Mouse (Mus musculus): ENCODE data around the gene Gm26992. TPM values are rescaled to one million over a fixed set of nuclear protein-coding genes. Genes with fewer than 3 reads are reported as not detected.
"Not testable (repeated sequence)": the region's sequence is repeated elsewhere in the genome, so short reads cannot be mapped to it uniquely, and the experiment has no call there.

Gene Gm26992
- not detected for total RNA-seq (2021)
- long read RNA-seq, experiment 1, result 0 reads
- long read RNA-seq, experiment 2, result 0 reads

DNA sequence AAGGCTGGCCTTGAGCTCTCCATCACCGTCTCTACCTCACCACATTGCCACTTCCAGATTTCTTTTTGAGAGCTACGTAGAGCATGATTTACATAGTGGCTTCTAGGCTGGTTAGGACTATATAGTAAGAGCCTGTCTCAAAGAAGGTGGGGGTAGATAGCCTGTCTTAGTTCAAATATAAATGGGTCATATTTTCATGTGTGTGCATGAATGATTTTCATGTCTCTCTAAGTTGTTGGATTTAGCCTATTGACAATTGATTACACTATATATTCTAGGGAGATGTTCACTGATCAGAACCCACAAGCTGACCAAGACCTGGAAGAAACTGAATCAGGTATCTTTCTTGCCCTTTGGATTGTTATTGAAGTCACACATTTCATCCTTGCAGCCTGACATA lies at the start of gene Gm26992:
TSS of gene Gm26992 (plus strand) at position 301 of the 400 bp plus-strand sequence.
- DNase-seq (ENCODE audit: low spot score in 2 of 2), result no peak

DNA sequence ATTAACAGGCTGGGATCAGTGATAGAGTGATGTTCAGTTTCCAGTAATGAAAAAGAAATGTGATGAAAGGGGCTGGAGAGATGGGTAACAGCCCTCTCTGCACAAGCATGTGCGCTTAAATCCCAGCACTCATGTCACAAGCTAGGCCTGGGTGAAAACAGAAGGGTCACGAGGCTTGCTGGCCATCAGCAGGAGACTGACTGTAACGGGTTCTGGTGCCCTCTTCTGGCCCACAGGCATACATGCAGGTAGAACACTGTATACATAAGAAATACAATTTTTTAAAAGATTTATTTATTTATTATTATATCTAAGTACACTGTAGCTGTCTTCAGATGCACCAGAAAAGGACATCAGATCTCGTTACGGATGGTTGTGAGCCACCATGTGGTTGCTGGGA lies 47.6 kb upstream of the Gm26992 start:
- no peak for DNase-seq (ENCODE audit: low spot score in 2 of 2)

DNA sequence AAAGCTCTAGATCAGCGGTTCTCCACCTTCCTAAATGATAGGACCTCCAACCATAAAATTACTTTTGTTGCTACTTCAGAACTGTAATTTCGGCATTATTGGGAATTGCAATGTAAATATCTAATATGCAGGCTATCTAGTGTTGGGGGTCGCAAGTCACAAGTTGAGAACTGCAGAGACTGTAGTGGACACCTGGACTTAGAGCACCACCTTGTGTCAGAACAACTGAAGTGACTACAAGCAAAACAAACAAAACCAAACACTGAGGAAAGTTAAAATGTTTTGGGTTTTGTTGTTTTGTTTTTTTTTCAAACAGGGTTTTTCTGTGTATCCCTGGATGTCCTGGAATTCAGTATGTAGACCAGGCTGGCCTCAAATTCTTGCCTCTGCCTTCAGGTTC lies 37.3 kb upstream of the Gm26992 start:
- no peak for DNase-seq (ENCODE audit: low spot score in 2 of 2)

DNA sequence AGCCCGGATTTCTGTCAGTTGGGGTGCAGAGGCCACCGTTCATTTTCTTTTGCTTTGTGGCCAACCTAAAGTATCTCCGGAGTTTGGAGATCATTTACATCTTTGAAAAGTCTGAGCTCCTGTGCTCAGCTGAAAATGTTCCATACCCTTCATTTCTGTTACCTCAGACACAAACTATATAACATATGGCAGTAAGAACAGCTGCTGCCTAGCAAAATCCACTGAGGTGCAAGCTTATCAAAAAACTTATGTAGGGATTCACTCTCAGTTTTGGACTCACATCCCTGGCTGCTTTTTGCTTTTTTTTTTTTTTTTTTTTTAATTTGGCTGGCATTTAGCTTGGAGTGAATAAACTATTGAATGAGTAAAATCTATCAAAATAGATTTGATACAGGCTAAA lies 33.7 kb upstream of the Gm26992 start:
- DNase-seq (ENCODE audit: low spot score in 2 of 2), result no peak

GRCm38 (mm10) chrX:103393841-103394240 lies 28.0 kb upstream of the Gm26992 start:
- DNase-seq (ENCODE audit: low spot score in 2 of 2), result no peak

DNA sequence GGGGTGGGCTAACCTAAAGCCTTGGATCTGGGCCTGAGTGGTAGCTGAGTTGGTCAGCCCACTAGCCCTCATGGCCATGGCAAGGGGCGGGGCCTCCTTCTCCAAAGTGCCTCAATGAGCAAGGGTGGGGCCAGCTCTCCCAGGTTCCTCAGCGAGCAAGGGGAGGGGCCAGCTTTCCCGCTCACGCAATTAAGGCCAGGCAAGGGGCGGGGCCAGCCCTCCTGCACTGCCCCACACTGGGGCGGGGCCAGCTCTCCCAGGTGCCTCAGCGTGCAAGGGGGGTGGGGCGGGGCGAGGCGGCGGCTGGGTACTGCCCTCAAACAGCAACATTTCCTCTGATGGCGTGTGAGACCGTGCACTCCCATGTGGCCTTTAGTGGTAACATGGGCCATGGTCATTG lies 16.8 kb upstream of the Gm26992 start:
- DNase-seq (ENCODE audit: low spot score in 2 of 2), result no peak

- DNase-seq (ENCODE audit: low spot score in 2 of 2), result no peak
These were observed 7.6 kb upstream of the Gm26992 start, which contains the start of gene Tsx for GRCm38 (mm10) chrX:103414167-103414566. TSS of gene Tsx (plus strand) at chrX:103414467.

- DNase-seq (ENCODE audit: low spot score in 2 of 2), result no peak
These were observed 5.9 kb downstream of the Gm26992 start for GRCm38 (mm10) chrX:103427677-103428076.

GRCm38 (mm10) chrX:103432293-103432692 lies 10.5 kb downstream of the Gm26992 start:
- no peak for DNase-seq (ENCODE audit: low spot score in 2 of 2)

GRCm38 (mm10) chrX:103438023-103438422 lies 16.2 kb downstream of the Gm26992 start:
- no peak for DNase-seq (ENCODE audit: low spot score in 2 of 2)

DNA sequence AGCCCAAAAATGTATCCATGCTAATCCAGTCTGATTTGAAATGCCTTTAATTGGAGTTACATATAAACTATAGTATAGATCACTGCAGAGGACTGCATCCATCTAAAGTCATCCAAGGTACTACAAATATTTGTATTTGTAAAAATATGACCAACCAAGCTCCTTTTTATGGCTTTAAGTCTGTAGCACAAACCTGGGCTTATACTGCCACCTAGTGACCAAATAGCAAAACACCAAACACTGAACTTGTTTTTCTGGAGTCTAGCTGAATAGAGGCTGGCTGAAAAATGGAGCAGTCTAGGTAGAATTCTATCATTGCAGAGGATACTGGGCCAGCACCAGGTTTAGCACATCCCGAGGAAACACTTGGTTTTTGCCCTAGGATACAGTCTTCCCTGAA lies 19.0 kb downstream of the Gm26992 start:
- no peak for DNase-seq (ENCODE audit: low spot score in 2 of 2)

GRCm38 (mm10) chrX:103443755-103444154 lies 21.9 kb downstream of the Gm26992 start:
- no peak for DNase-seq (ENCODE audit: low spot score in 2 of 2)

DNA sequence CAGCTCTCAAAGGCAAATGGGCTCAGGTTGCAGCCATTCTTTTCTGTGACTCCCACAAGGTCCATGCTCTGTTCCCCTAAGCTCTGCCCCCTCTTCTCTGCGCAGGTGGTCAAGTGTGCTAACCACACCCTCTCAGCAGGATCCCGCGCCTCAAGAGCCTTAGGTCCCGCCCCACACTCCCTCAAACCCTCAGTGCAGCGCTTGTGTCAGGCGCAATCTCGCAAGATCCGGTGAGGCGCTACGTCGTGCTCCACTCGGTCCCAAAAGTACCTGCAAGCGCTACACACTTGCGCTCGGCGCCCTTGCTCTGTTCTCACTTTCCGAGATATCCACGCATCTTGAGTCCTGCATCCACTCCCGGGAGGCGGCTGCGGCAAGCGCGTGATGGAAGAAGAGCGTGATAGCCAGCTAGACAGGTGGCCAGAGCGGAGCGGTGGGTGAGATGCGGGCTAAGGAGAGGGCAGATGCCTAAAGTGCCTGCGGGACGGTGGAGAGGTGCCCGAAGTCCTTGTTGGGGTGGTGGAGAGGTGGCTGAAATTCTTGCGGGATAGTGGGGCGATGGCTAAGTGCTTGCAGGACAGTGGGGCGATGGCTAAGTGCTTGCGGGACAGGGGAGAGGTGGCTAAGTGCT lies 25.8 kb downstream of the Gm26992 start:
- peak in 1 of 2 experiments; percentile 17 for DNase-seq (ENCODE audit: low spot score in 2 of 2)

GRCm38 (mm10) chrX:103448429-103448828 lies 26.6 kb downstream of the Gm26992 start:
- DNase-seq (ENCODE audit: low spot score in 2 of 2), result not testable (repeated sequence)

DNA sequence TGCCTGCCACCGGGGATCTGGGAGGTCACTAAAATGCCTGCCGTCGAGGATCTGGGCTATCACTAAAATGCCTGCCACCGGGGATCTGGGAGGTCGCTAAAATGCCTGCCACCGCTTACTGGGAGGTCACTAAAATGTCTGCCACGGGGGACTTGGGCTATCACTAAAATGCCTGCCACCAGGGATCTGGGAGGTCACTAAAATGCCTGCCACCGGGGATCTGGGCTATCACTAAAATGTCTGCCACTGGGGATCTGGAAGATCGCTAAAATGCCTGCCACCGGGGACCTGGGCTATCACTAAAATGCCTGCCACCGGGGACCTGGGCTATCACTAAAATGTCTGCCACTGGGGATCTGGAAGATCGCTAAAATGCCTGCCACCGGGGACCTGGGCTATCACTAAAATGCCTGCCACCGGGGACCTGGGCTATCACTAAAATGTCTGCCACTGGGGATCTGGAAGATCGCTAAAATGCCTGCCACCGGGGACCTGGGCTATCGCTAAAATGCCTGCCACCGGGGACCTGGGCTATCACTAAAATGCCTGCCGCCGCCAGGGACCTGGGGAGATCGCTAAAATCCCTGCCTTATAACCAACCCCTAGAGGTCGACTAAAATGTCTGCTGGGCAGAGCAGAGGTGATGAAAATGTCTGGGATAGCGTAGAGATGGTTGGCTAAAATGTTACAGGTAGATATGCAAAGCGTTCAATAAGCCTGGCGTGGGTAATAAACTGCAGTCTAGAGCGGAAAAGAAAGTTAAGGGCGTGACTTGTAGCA lies 27.3 kb downstream of the Gm26992 start:
- not testable (repeated sequence) for DNase-seq (ENCODE audit: low spot score in 2 of 2)

- DNase-seq (ENCODE audit: low spot score in 2 of 2), result no peak
These were observed 31.0 kb downstream of the Gm26992 start for GRCm38 (mm10) chrX:103452815-103453214.

DNA sequence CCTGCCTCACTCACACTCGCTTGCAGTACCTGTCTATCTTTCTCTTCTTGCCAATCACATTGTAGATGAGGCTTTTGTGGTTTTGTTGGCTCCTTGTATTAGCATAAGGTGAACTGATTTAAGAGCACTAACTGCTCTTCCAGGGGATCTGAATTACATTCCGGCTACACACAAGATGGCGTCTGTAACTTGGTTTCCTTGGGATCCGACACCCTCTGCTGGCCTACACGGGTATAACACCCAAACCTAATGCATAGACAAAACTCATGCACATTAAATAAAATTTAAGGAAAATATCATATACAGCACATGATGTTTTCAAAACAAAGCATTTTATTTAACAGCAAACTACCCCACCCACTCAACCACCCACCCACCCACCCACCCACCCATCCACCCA lies 38.2 kb downstream of the Gm26992 start:
- no peak for DNase-seq (ENCODE audit: low spot score in 2 of 2)

- DNase-seq (ENCODE audit: low spot score in 2 of 2), result no peak
These were observed 47.2 kb downstream of the Gm26992 start for GRCm38 (mm10) chrX:103468998-103469397.

- DNase-seq (ENCODE audit: low spot score in 2 of 2), result no peak
These were observed 50.5 kb downstream of the Gm26992 start for GRCm38 (mm10) chrX:103472346-103472745.

DNA sequence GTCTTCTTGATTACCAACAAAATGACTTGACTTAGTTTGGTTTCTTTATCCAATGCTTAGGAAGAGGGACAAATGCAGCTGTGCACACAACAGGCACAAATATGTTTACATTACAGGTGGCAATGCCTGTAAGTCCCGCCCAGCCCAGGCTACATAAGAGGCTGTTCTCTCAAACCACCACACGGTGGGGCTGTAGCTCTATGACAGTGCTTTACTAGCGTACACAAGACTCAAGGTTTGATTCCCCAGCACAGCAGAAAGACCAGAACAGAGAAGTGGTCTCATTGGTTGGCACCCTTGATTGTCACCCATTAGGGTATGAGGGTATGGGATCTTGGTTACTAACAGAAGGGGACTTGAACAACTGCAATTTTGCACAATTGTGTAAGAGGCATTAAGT lies 55.7 kb downstream of the Gm26992 start:
- peak; percentile 48 to 61 for DNase-seq (ENCODE audit: low spot score in 2 of 2)

DNA sequence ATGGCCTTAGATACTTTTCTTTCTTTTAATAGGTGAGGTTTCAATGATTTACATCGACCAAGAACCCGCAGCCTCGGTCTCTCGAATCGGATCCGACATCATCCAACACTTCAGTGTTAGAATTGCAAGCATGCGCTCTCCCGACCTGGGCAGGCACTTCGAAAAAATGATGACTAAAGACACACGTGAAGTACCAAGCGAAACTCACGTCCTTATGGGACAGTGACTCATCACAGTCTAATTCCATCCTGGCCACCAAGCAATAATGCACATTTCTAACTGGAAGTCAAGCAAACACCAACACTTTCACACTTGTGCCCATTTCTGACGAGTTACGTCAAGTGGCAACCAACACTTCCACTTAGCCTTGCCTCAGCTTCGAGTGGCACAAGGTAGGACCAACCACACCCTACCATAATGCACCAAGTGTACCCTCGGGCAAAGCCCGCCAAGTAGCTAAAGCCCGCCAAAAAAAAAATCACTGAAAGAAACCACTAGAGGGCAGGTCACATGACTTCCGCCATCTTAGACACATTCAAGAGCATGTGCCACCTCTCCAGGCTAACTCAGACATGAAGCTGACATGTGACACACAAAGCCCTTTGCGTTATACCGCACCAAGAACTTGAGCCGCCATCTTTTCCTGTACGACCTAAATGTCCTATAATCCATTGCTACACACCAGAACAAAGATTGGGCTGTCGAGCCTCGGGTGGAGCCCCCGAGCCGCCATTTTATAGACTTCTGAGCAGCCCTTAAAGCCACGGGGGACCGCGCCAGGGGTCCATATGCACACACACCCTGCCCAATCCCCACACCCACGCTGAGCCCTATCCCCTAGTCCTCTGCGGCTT lies 59.7 kb downstream of the Gm26992 start:
- peak in 1 of 2 experiments; percentile 38 for DNase-seq (ENCODE audit: low spot score in 2 of 2)

- peak in 1 of 2 experiments; percentile 17 for DNase-seq (ENCODE audit: low spot score in 2 of 2)
These were observed 60.3 kb downstream of the Gm26992 start for GRCm38 (mm10) chrX:103482097-103482451.
